Mouse (Mus musculus) cerebellum, adult 18-20 months (tissue): Measurements from ENCODE around the gene Olfr218.
"Not testable (repeated sequence)": the region's sequence is repeated elsewhere in the genome, so short reads cannot be mapped to it uniquely, and the experiment has no call there.

Experiments used
- DNase-seq, 2 experiments: peaks; one replicate each; pipeline ENCODE4 v3.0.0; 2021

Olfr218 gene

GRCm38 (mm10) chr1:173197508-173197907 is at the start of gene Olfr218:
TSS of gene Olfr218 (plus strand) at chr1:173197808.
- DNase-seq, result no peak

- no peak for DNase-seq
Observed at GRCm38 (mm10) chr1:173174154-173174842, 23.3 kb upstream of the Olfr218 start.

DNA sequence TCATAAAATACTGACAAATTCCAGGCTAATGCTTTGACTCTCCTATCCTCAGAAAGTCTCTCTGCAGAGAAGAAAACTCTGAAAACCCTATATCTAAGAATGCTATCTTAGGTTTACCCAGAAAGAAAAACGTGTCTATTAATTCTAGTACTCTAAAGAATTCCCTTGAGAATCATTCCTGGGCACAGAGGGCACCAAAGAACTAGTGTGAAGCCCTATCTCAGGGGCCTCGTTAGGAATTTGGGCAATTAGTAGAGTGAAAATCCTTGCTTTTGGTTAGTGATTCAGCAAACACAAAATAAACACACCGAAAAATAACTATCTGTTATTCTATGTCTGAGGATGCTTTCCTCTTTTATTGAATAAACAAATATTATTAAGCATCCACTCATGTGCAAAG is 7.1 kb upstream of the Olfr218 start, which contains the start of gene Olfr1406:
Olfr1406 (minus strand) TSS at position 101 of the 400 bp plus-strand sequence.
- no peak for DNase-seq

GRCm38 (mm10) chr1:173192059-173192458 is 5.5 kb upstream of the Olfr218 start:
- no peak for DNase-seq

GRCm38 (mm10) chr1:173196359-173196758 is 1.2 kb upstream of the Olfr218 start:
- no peak for DNase-seq

DNA sequence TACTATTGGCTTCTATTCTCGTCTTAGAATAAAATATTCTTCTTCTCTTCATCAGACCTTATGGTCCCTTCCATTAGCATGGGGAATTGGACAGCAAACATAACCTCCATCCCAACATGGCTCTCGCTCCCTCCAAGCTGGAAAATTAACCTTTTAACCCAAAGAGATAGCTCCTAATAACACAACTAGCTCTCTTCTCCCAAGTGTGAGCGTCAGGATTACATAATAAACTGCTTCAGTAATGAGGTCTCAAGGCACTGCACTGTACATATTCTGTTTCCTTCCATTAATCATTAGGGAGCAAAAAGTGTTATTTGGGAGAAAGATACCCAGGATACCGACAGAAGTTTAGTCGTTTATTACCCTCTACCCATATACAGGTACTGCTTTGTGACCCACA is 14.5 kb downstream of the Olfr218 start, which contains the start of gene Olfr1404:
Olfr1404 (plus strand) TSS at position 301 of the 400 bp plus-strand sequence.
- DNase-seq, result no peak

- no peak for DNase-seq
Observed at GRCm38 (mm10) chr1:173216481-173216880, 18.9 kb downstream of the Olfr218 start.

DNA sequence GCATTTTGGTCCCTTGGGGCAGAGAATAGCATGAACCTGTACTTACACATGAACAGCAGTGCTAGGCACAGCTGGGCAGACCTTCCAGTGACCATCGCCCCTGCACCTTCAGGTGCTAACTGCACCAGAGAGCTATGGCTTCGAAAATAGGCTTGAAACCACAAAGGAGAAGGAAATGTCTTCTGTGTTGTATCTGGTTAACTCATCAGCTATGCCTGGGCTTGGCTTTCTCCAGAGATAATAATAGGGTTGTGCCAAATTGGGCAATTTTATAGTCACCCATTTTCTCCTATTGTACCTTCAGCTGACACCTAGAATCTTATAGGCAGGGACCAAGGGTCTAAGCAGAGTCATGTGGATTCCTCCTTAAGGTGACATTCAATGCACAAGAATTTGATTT is 29.5 kb downstream of the Olfr218 start, which contains the start of gene Fcer1a:
Fcer1a (minus strand) TSS at position 134 of the 400 bp plus-strand sequence.
- DNase-seq, result no peak

DNA sequence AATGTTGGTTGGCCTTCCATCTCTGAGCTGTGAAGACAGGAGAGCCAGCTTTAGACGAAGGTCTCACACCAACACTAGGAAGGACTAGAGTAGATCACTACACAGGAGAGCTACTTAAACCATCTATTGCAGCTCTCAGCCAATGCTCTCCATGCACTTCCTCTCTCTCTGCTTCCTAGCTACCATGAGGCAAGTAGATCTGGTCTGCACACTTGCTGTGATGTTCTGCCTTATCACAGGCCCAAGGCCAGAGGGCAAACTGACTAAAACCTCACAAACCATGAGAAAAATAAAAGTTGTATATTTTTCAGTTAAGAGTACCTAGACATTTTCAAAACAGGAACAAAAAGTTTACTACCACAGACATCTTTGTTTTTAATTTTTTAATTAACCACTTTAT is 39.4 kb downstream of the Olfr218 start:
- not testable (repeated sequence) for DNase-seq

- no peak for DNase-seq
Observed at GRCm38 (mm10) chr1:173249888-173250287, 52.3 kb downstream of the Olfr218 start.
